Mouse (Mus musculus): ENCODE measurements around the gene Spdye4b. TPM values are rescaled to one million over a fixed set of nuclear protein-coding genes. Genes with fewer than 3 reads are reported as not detected.

Spdye4b gene
- total RNA-seq, 2 experiments from 2014 or later: not detected

DNA sequence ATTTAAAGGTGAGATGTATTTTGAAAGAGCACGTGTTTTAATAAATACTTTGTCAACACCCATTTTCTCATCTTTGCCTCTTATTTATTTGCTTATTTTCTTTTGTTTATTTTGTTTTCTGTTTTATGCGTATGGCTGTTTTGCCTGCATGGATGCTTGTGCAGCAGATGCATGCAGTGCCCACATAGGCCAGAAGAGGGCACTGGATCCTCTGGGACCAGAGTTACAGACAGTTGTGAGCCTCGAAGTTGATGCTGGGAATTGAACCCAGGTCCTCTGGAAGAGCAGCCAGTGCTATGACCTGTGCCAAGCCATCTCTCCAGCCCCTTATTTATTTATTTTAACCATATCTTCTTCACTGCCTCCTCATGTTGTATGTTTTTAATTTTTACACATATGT, 24.2 kb downstream of the Spdye4b start:
- intact Hi-C loops (cut with DNase I): no loop called here

DNA sequence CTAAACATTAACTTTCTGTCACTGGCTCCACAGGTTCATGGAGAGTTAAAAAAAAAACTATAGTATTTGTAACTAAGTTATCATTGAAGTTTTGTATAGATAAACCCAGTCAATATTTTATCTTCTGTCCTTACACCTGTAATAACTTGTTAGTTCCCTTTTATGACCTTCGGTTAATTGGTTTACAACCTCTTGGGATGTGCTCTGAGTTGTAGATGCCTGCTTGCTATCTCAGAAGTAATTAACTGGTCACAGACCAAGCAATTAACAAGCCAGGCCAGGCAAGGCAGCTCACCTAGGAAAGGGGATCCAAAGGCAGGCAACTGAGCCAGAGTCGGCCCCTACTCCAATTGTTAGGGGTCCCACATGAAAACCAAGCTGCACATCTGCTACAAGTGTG, 33.0 kb downstream of the Spdye4b start:
- DNase-seq: no peak
- intact Hi-C loops (cut with DNase I): no loop called here

More for the DNA sequence above, 24.2 kb downstream of the Spdye4b start:
- DNase-seq: no peak

DNA sequence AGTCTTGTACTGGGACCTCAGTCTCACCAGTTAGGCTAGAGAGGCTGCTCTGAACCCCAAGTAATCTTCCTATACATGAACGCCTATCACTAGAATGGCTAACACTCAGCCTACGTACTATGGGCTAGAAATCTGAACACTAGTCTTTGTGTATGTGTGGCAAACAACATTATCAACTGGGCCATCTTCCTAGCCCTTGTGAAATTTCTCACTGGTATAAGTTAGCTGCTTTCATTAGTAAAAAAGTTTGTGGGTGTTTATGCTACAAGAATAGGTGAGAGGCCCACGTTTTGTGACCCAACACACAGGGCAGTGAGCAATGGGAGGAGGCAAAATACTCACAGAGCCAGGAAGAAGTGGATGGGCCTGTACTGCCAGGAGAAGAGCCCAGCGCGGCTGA, 40.2 kb downstream of the Spdye4b start:
- DNase-seq: no peak
- intact Hi-C loops (cut with DNase I): no loop called here

DNA sequence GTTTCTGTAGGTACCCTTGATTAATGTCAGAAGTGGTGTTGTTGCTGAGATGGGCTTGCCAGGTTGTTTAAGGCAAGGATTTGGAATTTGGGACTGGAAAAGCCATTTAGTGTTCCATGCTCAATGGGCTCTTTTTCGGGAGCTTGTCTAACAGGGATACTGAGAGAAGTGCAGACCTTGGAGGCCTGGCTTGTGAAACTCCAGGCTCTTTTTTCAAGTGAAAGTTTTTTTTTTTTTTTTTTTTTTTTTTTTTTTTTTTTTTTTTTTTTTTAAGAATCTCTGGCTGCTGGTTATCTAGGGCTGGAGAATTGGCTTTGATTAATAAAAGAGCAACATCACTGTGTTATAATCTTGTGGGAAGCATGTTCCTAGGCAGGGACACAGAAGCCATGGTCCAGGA, 41.5 kb downstream of the Spdye4b start:
- DNase-seq: no peak
- intact Hi-C loops (cut with DNase I): no loop called here

DNA sequence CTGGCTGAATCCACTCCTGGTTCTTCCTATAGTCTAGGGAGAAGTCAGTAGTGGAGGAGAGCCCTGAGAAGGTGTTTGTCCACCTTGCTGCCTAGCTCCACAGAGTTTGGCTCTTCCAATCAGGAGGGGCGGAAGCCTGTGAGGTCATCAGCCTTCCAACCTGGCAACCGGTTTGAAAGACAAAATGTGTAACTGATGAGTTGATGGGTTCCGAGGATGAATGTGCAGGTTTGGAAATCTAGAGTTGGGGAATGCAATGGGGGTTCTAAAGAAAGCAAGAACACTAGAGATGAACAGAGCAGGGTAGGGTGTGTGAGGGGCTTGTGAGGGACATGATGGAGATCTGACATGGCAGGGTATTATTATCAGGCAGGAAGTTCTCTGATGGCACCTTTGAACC, 46.0 kb downstream of the Spdye4b start, which contains the start of gene Spdye4a:
TSS of gene Spdye4a (minus strand) at position 101 of the 400 bp plus-strand sequence.
- intact Hi-C loops (cut with DNase I): no loop called here
- no peak for DNase-seq

DNA sequence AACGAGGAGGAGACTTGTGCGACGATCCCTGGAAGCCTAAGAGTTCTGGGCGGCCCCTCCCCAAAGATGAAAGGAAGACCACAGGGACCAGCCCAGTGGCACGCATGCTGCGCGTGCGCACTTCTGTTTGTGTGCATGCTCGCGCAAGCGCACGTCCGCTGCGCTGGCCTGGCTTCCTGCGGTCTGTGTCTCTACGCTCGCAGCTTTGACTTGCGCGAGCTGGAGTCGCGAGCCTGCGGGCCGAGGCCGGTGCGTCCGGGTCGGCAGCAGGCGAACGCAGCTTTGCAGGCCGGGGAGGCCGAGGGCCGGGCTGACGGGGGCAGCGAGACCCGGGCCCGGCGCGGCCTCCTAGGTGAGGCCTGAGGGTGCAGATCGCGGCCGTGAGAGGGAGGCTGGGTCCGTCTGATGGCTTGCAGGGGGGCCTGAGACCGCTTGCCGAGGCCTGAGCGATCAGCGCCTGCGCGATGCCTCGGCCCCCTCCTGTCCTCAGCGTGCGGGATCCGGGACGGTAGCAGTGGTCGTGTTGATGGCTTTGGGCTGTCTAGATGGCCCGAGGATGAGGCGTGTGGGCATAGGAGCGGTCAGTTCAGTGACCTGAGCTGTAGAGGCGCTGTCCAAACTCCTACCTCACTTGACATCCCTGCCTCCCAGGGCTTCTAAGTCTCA, 54.3 kb downstream of the Spdye4b start, which contains the start of gene Zfp12:
TSS of gene Zfp12 (plus strand) at position 136 of the 666 bp plus-strand sequence.
- peak; percentile 94 to 96 for DNase-seq
- intact Hi-C loops (cut with DNase I): loop anchor here (1.0 kb wide), 1 partner anchor 55 kb away; the partner anchor contains the start of gene Rbak

DNA sequence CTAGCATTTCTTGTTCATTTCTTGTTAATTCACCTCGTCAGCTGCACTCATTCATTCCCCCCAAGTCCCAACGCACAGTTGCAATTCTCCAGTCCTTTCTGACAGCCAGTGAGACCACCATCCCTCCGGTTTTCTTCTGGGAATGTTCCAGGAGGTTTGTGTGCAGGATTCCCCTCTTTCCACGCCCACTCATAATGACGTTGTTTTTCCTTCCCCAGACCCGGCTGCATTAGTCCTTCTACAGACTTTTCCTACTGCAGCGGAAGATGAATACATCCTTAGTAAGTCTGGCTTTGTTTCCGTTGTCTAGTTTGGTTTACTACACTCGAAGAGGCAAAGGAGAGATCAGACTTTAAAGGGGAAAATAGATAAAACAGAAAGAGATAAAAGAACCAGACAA, 55.2 kb downstream of the Spdye4b start:
- no peak for DNase-seq
- intact Hi-C loops (cut with DNase I): no loop called here

DNA sequence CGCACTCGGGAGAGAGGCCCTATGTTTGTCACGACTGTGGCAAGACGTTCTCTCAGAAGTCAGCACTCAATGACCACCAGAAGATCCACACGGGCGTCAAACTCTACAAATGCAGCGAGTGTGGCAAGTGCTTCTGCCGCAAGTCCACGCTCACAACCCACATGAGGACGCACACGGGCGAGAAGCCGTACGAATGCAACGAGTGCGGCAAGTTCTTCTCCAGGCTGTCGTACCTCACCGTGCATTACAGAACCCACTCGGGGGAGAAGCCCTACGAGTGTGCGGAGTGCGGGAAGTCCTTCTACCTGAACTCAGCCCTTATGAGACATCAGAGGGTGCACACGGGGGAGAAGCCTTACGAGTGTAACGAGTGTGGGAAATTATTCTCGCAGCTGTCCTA, 64.1 kb downstream of the Spdye4b start:
- no peak for DNase-seq
- intact Hi-C loops (cut with DNase I): no loop called here

DNA sequence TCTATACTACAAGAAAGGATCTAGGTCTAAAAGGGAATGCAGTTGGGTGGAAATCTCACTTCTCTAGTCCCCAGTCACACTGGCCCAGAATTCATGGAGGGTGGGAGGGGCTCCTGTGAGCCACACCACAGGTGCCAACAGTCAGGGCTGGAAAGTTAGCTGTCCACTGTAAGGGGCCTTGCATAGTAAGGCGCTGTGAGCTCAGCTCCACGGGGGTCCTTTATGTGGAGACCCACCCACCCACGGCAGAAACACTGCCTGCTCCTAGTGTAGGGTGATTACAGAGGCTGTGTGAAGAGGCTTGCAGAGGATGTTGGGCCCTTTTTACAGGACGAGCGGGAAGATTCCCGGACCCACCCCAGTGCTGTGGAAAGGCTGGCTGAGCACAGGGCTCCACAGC, 71.2 kb downstream of the Spdye4b start:
- DNase-seq: no peak
- intact Hi-C loops (cut with DNase I): no loop called here

DNA sequence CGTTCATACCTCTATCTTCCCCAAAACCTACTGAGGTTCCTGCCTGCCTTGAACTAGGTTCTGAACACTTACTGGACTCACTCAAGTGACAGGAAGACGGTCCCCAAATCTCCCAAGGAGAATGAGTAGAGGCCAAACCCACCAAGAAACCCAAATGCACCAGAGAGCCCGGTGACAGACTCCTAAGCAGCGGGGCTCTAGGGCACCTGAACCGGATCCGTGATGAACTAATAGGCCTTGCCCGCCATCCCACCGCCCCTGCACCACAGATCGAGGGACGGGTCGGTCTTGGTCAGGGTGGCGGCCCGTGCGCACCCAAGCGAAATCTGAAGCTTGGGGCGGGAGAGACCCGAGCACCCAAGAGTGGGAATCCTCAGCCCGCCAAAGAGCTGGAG, 72.0 kb downstream of the Spdye4b start:
- intact Hi-C loops (cut with DNase I): no loop called here
- DNase-seq: no peak

DNA sequence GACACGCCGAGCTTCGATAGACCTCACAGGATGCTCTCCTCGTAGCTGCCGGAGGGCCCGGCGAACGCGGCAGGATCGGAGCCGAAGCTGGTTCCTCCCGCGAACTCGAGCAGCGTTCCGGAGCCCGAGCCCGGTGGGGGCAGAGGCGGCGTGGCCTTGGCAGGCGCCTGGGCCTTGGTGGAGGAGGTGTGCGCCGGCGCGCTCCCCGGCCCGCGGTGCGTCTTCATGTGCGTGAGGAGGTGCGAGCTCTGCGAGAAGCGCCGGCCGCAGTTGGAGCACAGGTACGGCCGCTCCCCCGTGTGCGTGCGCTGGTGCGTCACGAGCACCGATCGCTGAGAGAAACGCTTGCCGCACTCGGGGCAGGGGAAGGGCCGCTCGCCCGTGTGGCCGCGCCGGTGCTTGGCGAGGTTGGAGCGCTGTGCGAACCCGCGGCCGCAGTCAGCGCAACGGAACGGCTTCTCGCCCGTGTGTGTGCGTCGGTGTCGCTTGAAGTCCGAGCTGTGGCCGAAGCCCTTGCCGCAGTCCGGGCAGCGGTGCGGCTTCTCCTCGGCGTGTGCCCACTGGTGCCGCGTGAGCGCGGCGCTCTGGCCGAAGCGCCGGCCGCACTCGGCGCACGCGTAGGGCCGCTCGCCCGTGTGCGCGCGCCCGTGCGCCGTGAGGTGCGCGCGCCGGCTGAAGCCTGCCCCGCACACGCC, 72.5 kb downstream of the Spdye4b start:
- intact Hi-C loops (cut with DNase I): no loop called here
- peak in 1 of 2 experiments; percentile 15 for DNase-seq

DNA sequence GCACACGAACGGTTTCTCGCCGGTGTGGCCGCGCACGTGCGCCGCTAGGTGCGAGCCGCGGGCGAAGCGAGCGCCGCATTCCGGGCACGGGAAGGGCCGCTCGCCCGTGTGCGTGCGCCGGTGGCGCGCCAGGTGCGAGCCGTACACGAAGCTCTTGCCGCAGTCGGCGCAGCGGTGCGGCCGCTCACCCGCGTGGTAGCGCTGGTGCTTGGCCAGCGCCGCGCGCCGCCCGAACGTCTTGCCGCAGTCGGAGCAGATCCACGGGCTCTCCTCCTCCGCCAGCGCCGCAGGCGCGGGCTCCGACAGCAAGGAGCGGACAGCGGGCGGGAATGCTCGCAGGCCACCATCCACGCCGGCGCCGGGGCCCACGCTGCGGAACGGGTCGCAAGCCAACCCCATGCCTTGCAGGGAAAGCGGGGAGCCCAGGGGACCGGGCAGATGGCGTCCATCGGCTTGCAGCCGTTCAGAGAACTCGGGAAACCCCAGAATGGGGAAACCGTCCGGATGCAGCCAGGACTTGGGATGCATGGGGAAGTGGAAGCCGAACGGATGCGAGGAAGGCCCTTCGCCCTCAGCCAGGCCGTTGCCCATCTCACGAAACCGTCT, 73.2 kb downstream of the Spdye4b start:
- intact Hi-C loops (cut with DNase I): no loop called here

More for the DNA sequence above, 73.2 kb downstream of the Spdye4b start:
- DNase-seq: no peak

Small RNA genes lying within 50 kb of the gene (microRNA-seq; reads per million reads assigned to microRNA genes)
- 0 reads per million in 2 experiments for gene Gm44405

Other genes starting within 250 kb of the Spdye4b start
- 100 to 1,000 TPM; 103 to 132 TPM for gene Fscn1, start 220.7 kb upstream of the Spdye4b start, total RNA-seq (2021)
- 10 to 100 TPM; 33.4 to 33.5 TPM for gene Rnf216, start 68.0 kb upstream of the Spdye4b start, total RNA-seq (2021)
- gene Olfr718-ps1, start 33.4 kb upstream of the Spdye4b start, total RNA-seq (2021): under 1 TPM in 1 of 2 experiments, not detected in 1; 0.05 TPM
- 1 to 10 TPM; 8.4 to 9.4 TPM for gene Rbak, start 242 bp upstream of the Spdye4b start, total RNA-seq (2021)
- gene Spdye4a, start 45.9 kb downstream of the Spdye4b start, total RNA-seq (2021): not detected
- gene Zfp12, start 54.1 kb downstream of the Spdye4b start, total RNA-seq (2021): 10 to 100 TPM in 1 of 2 experiments, 1 to 10 TPM in 1; 9.6 to 12.4 TPM
- 1 to 10 TPM; 5.0 to 6.3 TPM for gene Zfp316, start 89.0 kb downstream of the Spdye4b start, total RNA-seq (2021)
- under 1 TPM; 0.50 to 0.86 TPM for gene Zfp853, start 112.6 kb downstream of the Spdye4b start, total RNA-seq (2021)
- gene E130309D02Rik, start 134.3 kb downstream of the Spdye4b start, total RNA-seq (2021): 10 to 100 TPM; 19.2 to 20.0 TPM
- 10 to 100 TPM; 34.6 to 39.7 TPM for gene Zdhhc4, start 148.2 kb downstream of the Spdye4b start, total RNA-seq (2021)
- gene Grid2ip, start 176.3 kb downstream of the Spdye4b start, total RNA-seq (2021): not detected
- gene Kdelr2, start 222.8 kb downstream of the Spdye4b start, total RNA-seq (2021): 10 to 100 TPM; 84.3 to 93.6 TPM

Measured in heart, postnatal 10 days (tissue).